Mouse (Mus musculus): ENCODE data around the gene Wars. TPM values are rescaled to one million over a fixed set of nuclear protein-coding genes. Genes with fewer than 3 reads are reported as not detected.

The Wars gene
- polyA plus RNA-seq, 1 experiment from 2014 or later, result 70.7 TPM

- 2% methylated on average over 7 of the region's 7 CpGs for WGBS
Measured at GRCm38 (mm10) chr12:108894432-108894816, 450 bp upstream of the Wars start.

GRCm38 (mm10) chr12:108892989-108893714 lies 822 bp downstream of the Wars start, which contains the start of gene Wdr25:
Gene Wdr25, plus strand, starts transcription at chr12:108893631.
- DNase-seq (ENCODE audit: low spot score) (peak; percentile 50), ATAC-seq (ENCODE audit: low FRiP score, low TSS enrichment) (no peak)
- WGBS, result 16% methylated on average over 12 of the region's 12 CpGs
- H3K4me2 ChIP-seq (replicated peaks; ENCODE audit: low read depth), result peak within 1 kb of the TSS; percentile 92
- peak within 1 kb of the TSS; percentile 74 for H3K27ac ChIP-seq (replicated peaks)
- H3K9ac ChIP-seq (ENCODE audit: low read length), result peak within 1 kb of the TSS; percentile 75
- H3K27me3 ChIP-seq (ENCODE audit: control insufficient read depth, insufficient read depth, low read length), result no peaks in the 10 kb centered on the region
- H3K4me1 ChIP-seq (replicated peaks; ENCODE audit: control insufficient read depth, insufficient read depth), result no peaks in the 10 kb centered on the region; the same call in 1 of the 2 replicates
- no peaks in the 10 kb centered on the region; the same call in 1 of the 2 replicates for H3K36me3 ChIP-seq (ENCODE audit: control insufficient read depth, insufficient read depth, low read length)
- peak within 1 kb of the TSS; percentile 92 for H3K4me3 ChIP-seq (ENCODE audit: low read depth, low read length)
- no peaks in the 10 kb centered on the region for H3K9me3 ChIP-seq (ENCODE audit: control insufficient read depth, low read length)
- TF ChIP-seq EP300 (optimal IDR thresholded peaks at IDR 0.05), result no peak
- TF ChIP-seq CTCF (IDR thresholded peaks at IDR 0.05; ENCODE audit: low read depth), result no peak

More at GRCm38 (mm10) chr12:108894432-108894816, 450 bp upstream of the Wars start:
- ATAC-seq (ENCODE audit: low FRiP score, low TSS enrichment) (no peak), DNase-seq (ENCODE audit: low spot score) (no peak)
- Histone ChIP-seq H3K9ac (ENCODE audit: low read length) (peak overlapping the region; percentile 70), H3K4me1 (replicated peaks; ENCODE audit: control insufficient read depth, insufficient read depth) (no peaks in the 10 kb centered on the region; the same call in 1 of the 2 replicates), H3K27ac (replicated peaks) (no peak overlapping the region; the same call in 1 of the 2 replicates), H3K36me3 (ENCODE audit: control insufficient read depth, insufficient read depth, low read length) (peaks cover 2% of the 10 kb centered on the region; the same call in 1 of the 2 replicates), H3K27me3 (ENCODE audit: control insufficient read depth, insufficient read depth, low read length) (no peaks in the 10 kb centered on the region), H3K4me2 (replicated peaks; ENCODE audit: low read depth) (peak overlapping the region; percentile 77), H3K9me3 (ENCODE audit: control insufficient read depth, low read length) (no peaks in the 10 kb centered on the region), H3K4me3 (ENCODE audit: low read depth, low read length) (peak overlapping the region; percentile 92)
- TF ChIP-seq CTCF (IDR thresholded peaks at IDR 0.05; ENCODE audit: low read depth) (no peak), EP300 (optimal IDR thresholded peaks at IDR 0.05) (no peak)

GRCm38 (mm10) chr12:108888632-108889031 lies 5.3 kb downstream of the Wars start:
- ATAC-seq (ENCODE audit: low FRiP score, low TSS enrichment), result no peak
- DNase-seq (ENCODE audit: low spot score), result no peak
- 69% methylated on average over 4 of the region's 4 CpGs for WGBS

GRCm38 (mm10) chr12:108887077-108887476 lies 6.9 kb downstream of the Wars start:
- Histone ChIP-seq H3K27ac (replicated peaks) (no peak overlapping the region), H3K4me1 (replicated peaks; ENCODE audit: control insufficient read depth, insufficient read depth) (no peaks in the 10 kb centered on the region), H3K9me3 (ENCODE audit: control insufficient read depth, low read length) (no peaks in the 10 kb centered on the region), H3K4me2 (replicated peaks; ENCODE audit: low read depth) (no peak overlapping the region), H3K4me3 (ENCODE audit: low read depth, low read length) (no peak overlapping the region), H3K36me3 (ENCODE audit: control insufficient read depth, insufficient read depth, low read length) (peaks cover 18% of the 10 kb centered on the region; the same call in 1 of the 2 replicates), H3K27me3 (ENCODE audit: control insufficient read depth, insufficient read depth, low read length) (no peaks in the 10 kb centered on the region), H3K9ac (ENCODE audit: low read length) (no peak overlapping the region)
- DNase-seq (ENCODE audit: low spot score) (peak; percentile 42), ATAC-seq (ENCODE audit: low FRiP score, low TSS enrichment) (peak; percentile 79)
- WGBS, result 49% methylated on average over 4 of the region's 4 CpGs
- TF ChIP-seq EP300 (optimal IDR thresholded peaks at IDR 0.05) (no peak), CTCF (IDR thresholded peaks at IDR 0.05; ENCODE audit: low read depth) (no peak)

More at GRCm38 (mm10) chr12:108888632-108889031, 5.3 kb downstream of the Wars start:
- H3K4me2 ChIP-seq (replicated peaks; ENCODE audit: low read depth), result no peak overlapping the region
- peaks cover 18% of the 10 kb centered on the region; the same call in 1 of the 2 replicates for H3K36me3 ChIP-seq (ENCODE audit: control insufficient read depth, insufficient read depth, low read length)
- H3K9me3 ChIP-seq (ENCODE audit: control insufficient read depth, low read length), result no peaks in the 10 kb centered on the region
- no peak overlapping the region for H3K4me3 ChIP-seq (ENCODE audit: low read depth, low read length)
- no peaks in the 10 kb centered on the region for H3K27me3 ChIP-seq (ENCODE audit: control insufficient read depth, insufficient read depth, low read length)
- TF ChIP-seq CTCF (IDR thresholded peaks at IDR 0.05; ENCODE audit: low read depth), result no peak
- H3K27ac ChIP-seq (replicated peaks), result peak overlapping the region; percentile 13; the same call in 1 of the 2 replicates
- no peak overlapping the region for H3K9ac ChIP-seq (ENCODE audit: low read length)
- H3K4me1 ChIP-seq (replicated peaks; ENCODE audit: control insufficient read depth, insufficient read depth), result no peaks in the 10 kb centered on the region; the same call in 1 of the 2 replicates

- Histone ChIP-seq H3K27me3 (ENCODE audit: control insufficient read depth, insufficient read depth, low read length) (no peaks in the 10 kb centered on the region), H3K9ac (ENCODE audit: low read length) (no peak overlapping the region), H3K9me3 (ENCODE audit: control insufficient read depth, low read length) (no peaks in the 10 kb centered on the region), H3K36me3 (ENCODE audit: control insufficient read depth, insufficient read depth, low read length) (peaks cover 18% of the 10 kb centered on the region; the same call in 1 of the 2 replicates), H3K4me3 (ENCODE audit: low read depth, low read length) (no peak overlapping the region), H3K27ac (replicated peaks) (no peak overlapping the region), H3K4me1 (replicated peaks; ENCODE audit: control insufficient read depth, insufficient read depth) (no peaks in the 10 kb centered on the region), H3K4me2 (replicated peaks; ENCODE audit: low read depth) (no peak overlapping the region)
- no peak for TF ChIP-seq CTCF (IDR thresholded peaks at IDR 0.05; ENCODE audit: low read depth)
- no peak for TF ChIP-seq EP300 (optimal IDR thresholded peaks at IDR 0.05)
- DNase-seq (ENCODE audit: low spot score) (no peak), ATAC-seq (ENCODE audit: low FRiP score, low TSS enrichment) (no peak)
- 86% methylated on average over 1 of the region's 1 CpGs for WGBS
Measured at GRCm38 (mm10) chr12:108885906-108886305, 8.1 kb downstream of the Wars start.

- H3K9ac ChIP-seq (ENCODE audit: low read length), result no peak overlapping the region
Measured at GRCm38 (mm10) chr12:108882776-108883175, 11.2 kb downstream of the Wars start.

More at GRCm38 (mm10) chr12:108882776-108883175, 11.2 kb downstream of the Wars start:
- Histone ChIP-seq H3K27me3 (ENCODE audit: control insufficient read depth, insufficient read depth, low read length) (no peaks in the 10 kb centered on the region), H3K4me2 (replicated peaks; ENCODE audit: low read depth) (no peak overlapping the region), H3K27ac (replicated peaks) (no peak overlapping the region), H3K4me1 (replicated peaks; ENCODE audit: control insufficient read depth, insufficient read depth) (no peaks in the 10 kb centered on the region), H3K4me3 (ENCODE audit: low read depth, low read length) (no peak overlapping the region), H3K9me3 (ENCODE audit: control insufficient read depth, low read length) (no peaks in the 10 kb centered on the region), H3K36me3 (ENCODE audit: control insufficient read depth, insufficient read depth, low read length) (peaks cover 15% of the 10 kb centered on the region; the same call in 1 of the 2 replicates)
- WGBS, result 88% methylated on average over 8 of the region's 8 CpGs
- no peak for DNase-seq (ENCODE audit: low spot score)
- TF ChIP-seq EP300 (optimal IDR thresholded peaks at IDR 0.05) (no peak), CTCF (IDR thresholded peaks at IDR 0.05; ENCODE audit: low read depth) (no peak)
- no peak for ATAC-seq (ENCODE audit: low FRiP score, low TSS enrichment)
